Mouse (Mus musculus) embryonic facial prominence, embryonic 11.5 days (tissue): ENCODE data around the gene Hivep3. TPM values are rescaled to one million over a fixed set of nuclear protein-coding genes. Genes with fewer than 3 reads are reported as not detected.

Experiments
- ATAC-seq: fragments of 200-750 bp; cut with Nextera tagmentation; replicated peaks from 2 replicates; pipeline ENCODE4 v1.8.0; 2017; ENCODE audit warnings: low read depth; ENCODE audit not compliant: insufficient number of reproducible peaks, low FRiP score, low TSS enrichment
- DNase-seq: peaks from one replicate; pipeline ENCODE4 v3.0.0-alpha.2; 2015; ENCODE audit warnings: low spot score
- H3K27ac ChIP-seq: fragments of 300-500 bp; sonication (generic); replicated peaks from 2 replicates; pipeline ENCODE4 v1.5.1; 2014; ENCODE audit warnings: mild to moderate bottlenecking, low read depth, low read length, control low read depth
- H3K27me3 ChIP-seq: fragments of 300-500 bp; sonication (generic); 2 replicates; pipeline ENCODE4 v1.6.1; 2014; ENCODE audit warnings: mild to moderate bottlenecking, low read length, moderate library complexity, mixed read lengths; ENCODE audit not compliant: control insufficient read depth, insufficient read depth
- H3K36me3 ChIP-seq: fragments of 300-500 bp; sonication (generic); replicated peaks from 2 replicates; pipeline ENCODE4 v1.6.1; 2014; ENCODE audit warnings: low read depth, mild to moderate bottlenecking, low read length, moderate library complexity, mixed read lengths; ENCODE audit not compliant: control insufficient read depth, insufficient read depth
- H3K4me1 ChIP-seq: fragments of 300-500 bp; sonication (generic); 2 replicates; pipeline ENCODE4 v1.6.1; 2014; ENCODE audit warnings: low read length, mixed read lengths; ENCODE audit not compliant: control insufficient read depth, insufficient read depth
- H3K4me2 ChIP-seq: fragments of 300-500 bp; sonication (generic); 2 replicates; pipeline ENCODE4 v1.6.1; 2014; ENCODE audit warnings: low read depth, mild to moderate bottlenecking, control low read depth, low read length, moderate library complexity
- H3K4me3 ChIP-seq: fragments of 300-500 bp; sonication (generic); 2 replicates; pipeline ENCODE4 v1.5.1; 2014; ENCODE audit warnings: low read depth, low read length, control low read depth
- H3K9ac ChIP-seq: fragments of 300-500 bp; sonication (generic); replicated peaks from 2 replicates; pipeline ENCODE4 v1.6.1; 2014; ENCODE audit warnings: mild to moderate bottlenecking, control low read depth, low read length
- H3K9me3 ChIP-seq: fragments of 300-500 bp; sonication (generic); replicated peaks from 2 replicates; pipeline ENCODE4 v1.6.1; 2016; ENCODE audit warnings: mild to moderate bottlenecking, low read length, inconsistent platforms, mixed read lengths; ENCODE audit not compliant: control insufficient read depth
- WGBS: fragments of 180-500 bp; shearing (Covaris S2); extraction: QIAGEN DNeasy Blood & Tissue Kit; methylation state at CpG from one replicate; pipeline ENCODE4 v1.1.7; 2014; 5-methylcytosine and 5-hydroxymethylcytosine counted together
- polyA plus RNA-seq: library from polyadenylated mRNA; unstranded; fragments of >200 nt; fragmentation: Nextera tagmentation; extraction: Ambion mirVana; gene quantifications from 2 replicates; pipeline ENCODE4 v1.2.1, GENCODE M21; 2014

Gene Hivep3
- polyA plus RNA-seq, 1 experiment from 2014 or later: 1.6 TPM

DNA sequence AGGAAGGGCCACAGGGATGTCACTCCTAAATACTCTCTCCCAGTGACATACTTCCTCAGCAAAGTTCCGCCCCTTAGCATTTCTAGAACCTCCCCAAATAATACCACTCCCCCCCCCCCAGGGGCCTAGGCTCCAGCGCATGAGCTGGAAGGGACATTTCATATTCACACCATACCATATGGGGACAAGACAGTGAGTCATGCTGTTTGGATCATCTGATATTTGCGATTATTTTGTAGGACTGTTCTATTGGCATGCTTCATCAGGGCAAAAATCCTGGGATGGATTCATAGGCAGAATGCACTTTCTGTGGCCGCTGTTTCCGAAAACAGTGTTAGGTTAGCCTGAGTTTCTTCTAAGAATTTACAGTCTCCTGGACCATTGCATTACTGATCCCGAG is 55.2 kb downstream of the Hivep3 start:
- no peaks in the 10 kb centered on the region for H3K36me3 ChIP-seq
- no peak overlapping the region for H3K4me2 ChIP-seq
- H3K27ac ChIP-seq: no peak overlapping the region
- no peaks in the 10 kb centered on the region for H3K9me3 ChIP-seq
- H3K9ac ChIP-seq: no peak overlapping the region
- no peaks in the 10 kb centered on the region for H3K4me1 ChIP-seq
- no peaks in the 10 kb centered on the region for H3K27me3 ChIP-seq
- WGBS: 98% methylated on average over 6 of the region's 6 CpGs
- DNase-seq (no peak), ATAC-seq (no peak)
- H3K4me3 ChIP-seq: no peak overlapping the region

DNA sequence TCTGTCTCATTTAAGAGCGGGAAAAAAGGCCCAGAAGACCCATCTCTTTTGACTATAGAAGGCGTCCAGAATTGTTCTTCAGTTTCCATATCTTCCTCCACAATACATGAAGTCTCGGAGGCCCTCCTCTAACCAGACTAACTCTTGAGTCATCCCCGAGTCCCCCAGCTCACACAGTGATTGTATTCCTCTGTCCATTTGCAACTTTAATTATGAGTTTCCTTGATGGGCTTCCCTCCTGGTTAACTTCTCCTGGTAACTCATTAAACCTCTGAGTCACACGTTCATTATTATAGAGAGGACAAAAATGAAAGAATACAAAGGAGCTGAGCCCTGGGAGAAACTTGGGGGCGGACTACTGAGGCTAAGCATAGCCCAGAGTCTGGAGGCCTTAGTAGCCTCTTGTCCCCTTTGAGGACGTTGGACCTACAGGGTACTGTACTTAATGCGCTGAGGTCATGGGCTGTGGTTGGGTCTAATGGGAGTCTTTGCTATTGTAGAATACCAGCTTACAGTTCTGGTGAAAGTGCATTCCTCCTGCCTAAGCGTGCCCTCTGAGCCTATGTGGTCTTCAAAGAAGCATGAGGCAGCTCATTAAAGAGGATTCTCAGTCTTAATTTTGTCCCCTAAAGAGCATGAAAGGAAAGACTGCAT is 56.0 kb downstream of the Hivep3 start:
- no peak for ATAC-seq
- H3K4me1 ChIP-seq: no peaks in the 10 kb centered on the region
- H3K9me3 ChIP-seq: no peaks in the 10 kb centered on the region
- H3K27ac ChIP-seq: no peak overlapping the region
- no peak overlapping the region for H3K9ac ChIP-seq
- H3K4me2 ChIP-seq: no peak overlapping the region
- WGBS: 80% methylated on average over 9 of the region's 9 CpGs
- H3K27me3 ChIP-seq: no peaks in the 10 kb centered on the region
- no peak for DNase-seq
- H3K36me3 ChIP-seq: no peaks in the 10 kb centered on the region
- no peak overlapping the region for H3K4me3 ChIP-seq

DNA sequence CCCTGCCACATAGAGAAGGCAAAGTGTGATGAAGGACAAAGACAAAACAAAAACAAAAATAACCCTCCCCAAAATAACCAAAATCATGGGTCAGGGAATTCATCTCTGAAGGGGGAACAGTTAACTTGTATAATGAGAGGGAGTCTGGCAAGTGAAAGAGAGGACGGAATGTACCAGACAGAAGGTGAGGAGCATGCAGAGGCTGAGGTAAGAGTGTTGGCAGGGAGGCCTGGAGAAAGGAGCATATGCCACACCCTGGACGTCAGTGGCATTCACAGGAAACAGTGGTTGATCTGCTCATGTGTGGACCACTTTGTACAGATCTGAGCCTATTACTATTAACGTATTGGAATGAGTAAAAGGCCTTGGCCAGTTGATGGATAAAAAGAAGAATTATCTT is 65.3 kb downstream of the Hivep3 start:
- Histone ChIP-seq H3K27ac (no peak overlapping the region), H3K9ac (no peak overlapping the region), H3K27me3 (no peaks in the 10 kb centered on the region), H3K4me3 (no peak overlapping the region), H3K4me1 (no peaks in the 10 kb centered on the region), H3K36me3 (no peaks in the 10 kb centered on the region), H3K9me3 (no peaks in the 10 kb centered on the region), H3K4me2 (no peak overlapping the region)
- no peak for ATAC-seq
- WGBS: 63% methylated on average over 3 of the region's 3 CpGs
- DNase-seq: no peak

DNA sequence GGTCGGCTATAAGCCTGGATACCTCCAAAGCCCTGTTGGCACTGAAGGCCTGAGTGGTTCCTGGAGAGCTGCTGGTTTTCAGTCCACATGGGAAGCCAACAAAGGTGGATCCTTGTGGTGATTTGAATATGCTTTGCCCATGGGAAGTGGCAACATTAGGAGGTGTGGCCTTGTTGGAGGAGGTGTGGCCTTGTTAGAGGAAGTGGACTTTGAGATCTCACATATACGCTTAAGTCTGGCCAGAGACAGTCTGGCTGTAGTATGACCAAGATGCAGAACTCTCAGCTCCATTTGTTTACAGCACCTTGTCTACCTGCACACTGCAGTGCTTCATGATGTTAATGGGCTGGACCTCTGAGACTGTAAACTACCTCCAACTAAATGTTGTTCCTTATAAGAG is 73.0 kb downstream of the Hivep3 start:
- H3K4me1 ChIP-seq: no peaks in the 10 kb centered on the region
- WGBS: 86% methylated on average over 2 of the region's 2 CpGs
- no peaks in the 10 kb centered on the region for H3K27me3 ChIP-seq
- DNase-seq: no peak
- no peaks in the 10 kb centered on the region for H3K36me3 ChIP-seq
- H3K9ac ChIP-seq: no peak overlapping the region
- ATAC-seq: no peak
- no peaks in the 10 kb centered on the region for H3K9me3 ChIP-seq
- no peak overlapping the region for H3K4me3 ChIP-seq
- no peak overlapping the region for H3K4me2 ChIP-seq
- H3K27ac ChIP-seq: no peak overlapping the region

DNA sequence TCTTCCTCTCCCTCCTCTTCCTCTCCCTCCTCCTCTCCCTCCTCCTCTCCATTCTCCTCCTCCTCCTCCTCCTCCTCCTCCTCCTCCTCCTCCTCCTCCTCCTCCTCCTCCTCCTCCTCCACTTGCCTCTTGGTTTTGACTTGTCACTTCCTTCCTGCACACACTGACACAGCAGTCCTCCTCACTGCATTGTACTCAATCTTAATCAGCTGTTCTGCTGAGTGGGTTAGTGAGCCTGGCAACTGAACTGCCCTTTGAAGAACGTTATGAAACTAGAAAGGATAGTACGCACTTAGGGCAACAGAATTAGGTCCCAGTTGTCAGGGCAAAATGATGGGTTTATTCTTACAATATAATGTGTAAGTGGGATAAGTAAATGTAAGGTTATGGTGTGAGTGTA is 73.8 kb downstream of the Hivep3 start:
- Histone ChIP-seq H3K4me1 (no peaks in the 10 kb centered on the region), H3K27ac (no peak overlapping the region), H3K9me3 (no peaks in the 10 kb centered on the region), H3K36me3 (no peaks in the 10 kb centered on the region), H3K4me2 (no peak overlapping the region), H3K9ac (no peak overlapping the region), H3K4me3 (no peak overlapping the region), H3K27me3 (no peaks in the 10 kb centered on the region)
- no peak for DNase-seq
- ATAC-seq: no peak
- 59% methylated on average over 2 of the region's 2 CpGs for WGBS

DNA sequence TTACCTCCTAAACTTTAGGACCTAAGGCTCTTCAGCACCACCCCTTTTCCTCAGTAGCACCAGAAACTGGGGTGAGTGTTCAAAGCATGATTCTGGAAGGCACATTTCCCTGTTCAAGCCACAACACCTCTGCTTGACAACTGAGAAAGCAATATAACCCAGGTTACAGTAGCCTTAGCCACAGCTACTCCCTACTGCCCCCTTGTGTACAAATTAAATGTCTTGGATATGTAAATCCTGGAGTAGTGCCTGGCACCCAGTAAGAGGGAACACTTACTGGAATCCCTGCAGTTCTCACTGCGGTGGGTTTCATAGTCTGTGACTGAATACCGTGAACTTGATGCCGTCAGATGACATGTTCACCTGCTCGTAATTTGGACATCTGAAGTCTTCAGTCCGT is 75.7 kb downstream of the Hivep3 start:
- ATAC-seq: no peak

DNA sequence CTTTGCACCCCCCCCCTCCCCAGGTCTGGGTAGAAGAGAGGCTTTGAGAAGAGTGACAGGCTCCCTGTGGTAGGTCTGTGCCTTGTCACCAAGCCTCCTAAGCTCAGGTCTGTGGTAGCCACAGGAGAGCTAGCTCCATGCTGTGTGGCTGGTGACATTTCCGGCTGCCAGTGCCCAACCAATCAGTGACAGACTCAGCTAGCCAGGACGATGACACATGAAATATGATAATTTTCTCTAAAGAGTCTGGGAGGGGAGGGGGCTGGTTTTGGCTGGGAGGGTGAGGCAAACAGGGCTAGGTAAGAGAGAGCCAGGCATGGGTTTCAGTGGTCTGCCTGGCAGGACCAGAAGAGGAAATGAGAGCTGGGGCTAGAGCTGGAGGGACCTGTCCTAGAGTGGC is 79.2 kb downstream of the Hivep3 start:
- no peak overlapping the region for H3K4me2 ChIP-seq
- H3K4me1 ChIP-seq: peaks cover 2% of the 10 kb centered on the region; the same call in 1 of the 2 replicates
- H3K36me3 ChIP-seq: no peaks in the 10 kb centered on the region
- H3K27ac ChIP-seq: no peak overlapping the region
- DNase-seq: no peak
- H3K9me3 ChIP-seq: no peaks in the 10 kb centered on the region
- 22% methylated on average over 2 of the region's 2 CpGs for WGBS
- H3K9ac ChIP-seq: no peak overlapping the region
- H3K4me3 ChIP-seq: no peak overlapping the region
- 0 out of 2 replicates have a peak, but pooled peaks have one; percentile 20 for ATAC-seq
- peaks cover 17% of the 10 kb centered on the region for H3K27me3 ChIP-seq

More for the DNA sequence above, 75.7 kb downstream of the Hivep3 start:
- Histone ChIP-seq H3K36me3 (no peaks in the 10 kb centered on the region), H3K4me3 (no peak overlapping the region), H3K4me2 (no peak overlapping the region), H3K27ac (no peak overlapping the region), H3K9ac (no peak overlapping the region), H3K4me1 (no peaks in the 10 kb centered on the region), H3K9me3 (no peaks in the 10 kb centered on the region), H3K27me3 (0 out of 2 replicates have a peak, but pooled peaks cover 8% of the 10 kb centered on the region)
- WGBS: 33% methylated on average over 5 of the region's 5 CpGs
- peak; percentile 84 for DNase-seq

DNA sequence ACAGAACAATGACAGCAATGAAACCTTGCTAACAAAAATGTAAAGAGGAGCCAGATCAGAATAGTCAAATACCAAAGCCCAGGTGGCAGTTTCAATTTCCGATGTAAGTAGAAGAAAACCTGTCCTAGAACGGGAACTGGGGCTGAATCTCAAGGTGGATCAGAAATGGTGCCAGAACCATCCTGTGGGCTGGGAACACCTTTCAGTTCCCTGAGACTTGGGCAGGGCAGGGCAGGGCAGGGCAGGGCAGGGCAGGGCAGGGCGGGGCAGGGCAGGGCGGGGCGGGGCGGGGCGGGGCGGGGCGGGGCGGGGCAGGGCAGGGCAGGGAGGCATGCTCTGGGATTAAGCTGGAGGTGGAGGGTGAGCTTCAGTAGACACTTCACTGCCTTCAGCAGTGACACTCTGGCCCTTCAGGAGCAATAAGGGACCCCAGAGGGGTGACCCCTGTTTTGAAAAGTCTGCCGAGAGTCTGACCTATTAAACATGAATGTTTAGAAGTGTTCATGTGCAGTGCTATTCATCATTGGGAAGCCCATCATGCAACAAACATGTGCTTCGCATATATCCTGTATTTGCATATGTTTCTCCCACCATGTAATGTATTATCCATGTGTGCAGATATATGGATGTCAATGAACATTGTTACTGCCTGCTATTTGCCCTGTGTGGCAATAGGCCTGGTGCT is 80.1 kb downstream of the Hivep3 start:
- Histone ChIP-seq H3K4me1 (peaks cover 2% of the 10 kb centered on the region; the same call in 1 of the 2 replicates), H3K36me3 (no peaks in the 10 kb centered on the region), H3K27me3 (peaks cover 17% of the 10 kb centered on the region), H3K27ac (no peak overlapping the region), H3K9me3 (no peaks in the 10 kb centered on the region), H3K9ac (no peak overlapping the region), H3K4me3 (no peak overlapping the region), H3K4me2 (no peak overlapping the region)
- DNase-seq (no peak), ATAC-seq (peak; percentile 74)
- WGBS: 14% methylated on average over 9 of the region's 12 CpGs
